Mouse (Mus musculus): Measurements from ENCODE around the gene Fbxl13.

The Fbxl13 gene

GRCm38 (mm10) chr5:21486798-21487197 lies 158.6 kb downstream of the Fbxl13 start:
- DNase-seq (ENCODE audit: low read depth, low spot score): no peak

GRCm38 (mm10) chr5:21485197-21485829 lies 160.1 kb downstream of the Fbxl13 start:
- no peak for DNase-seq (ENCODE audit: low read depth, low spot score)

DNA sequence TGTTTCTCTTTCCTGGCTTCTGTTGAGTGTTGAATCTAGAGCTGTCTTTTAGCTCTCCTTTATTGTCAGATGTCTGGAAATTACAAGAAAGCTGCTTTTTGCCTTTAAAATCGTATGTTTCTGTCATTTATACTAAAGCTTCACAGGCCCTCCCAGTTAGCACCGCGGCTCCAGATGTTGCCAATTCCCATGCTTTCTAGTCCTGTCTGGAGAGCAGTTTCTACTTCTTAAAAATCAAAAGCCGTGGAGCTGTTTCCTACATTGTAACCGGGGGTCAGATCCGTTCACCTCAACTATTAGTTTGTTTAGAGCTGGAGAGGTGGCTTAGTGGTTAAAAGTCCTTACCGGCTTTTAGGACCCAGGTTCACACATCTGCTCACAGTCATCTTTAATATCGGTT lies 162.2 kb downstream of the Fbxl13 start:
- no peak for DNase-seq (ENCODE audit: low read depth, low spot score)

GRCm38 (mm10) chr5:21482446-21483222 lies 162.8 kb downstream of the Fbxl13 start:
- DNase-seq (ENCODE audit: low read depth, low spot score): no peak

DNA sequence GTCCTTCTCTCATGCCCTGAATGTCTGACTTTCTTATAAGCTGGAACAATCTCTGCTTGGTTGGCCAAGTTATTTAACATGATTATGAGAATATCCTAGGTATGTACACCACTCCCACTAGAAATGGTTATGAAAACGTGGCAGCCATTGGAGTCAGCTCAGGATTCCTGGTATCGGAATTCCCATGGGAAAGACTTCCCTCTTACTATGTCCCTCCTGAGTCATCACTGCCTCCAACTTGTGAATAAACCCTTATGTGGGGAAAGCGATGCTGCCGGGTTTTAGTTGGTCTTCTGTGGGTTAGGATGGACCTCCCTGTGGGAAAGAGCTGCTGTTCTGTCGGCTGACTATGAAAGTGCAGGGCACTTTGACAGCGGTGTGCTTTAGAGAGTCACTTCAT lies 163.9 kb downstream of the Fbxl13 start:
- DNase-seq (ENCODE audit: low read depth, low spot score): no peak

GRCm38 (mm10) chr5:21479746-21480145 lies 165.7 kb downstream of the Fbxl13 start:
- no peak for DNase-seq (ENCODE audit: low read depth, low spot score)

DNA sequence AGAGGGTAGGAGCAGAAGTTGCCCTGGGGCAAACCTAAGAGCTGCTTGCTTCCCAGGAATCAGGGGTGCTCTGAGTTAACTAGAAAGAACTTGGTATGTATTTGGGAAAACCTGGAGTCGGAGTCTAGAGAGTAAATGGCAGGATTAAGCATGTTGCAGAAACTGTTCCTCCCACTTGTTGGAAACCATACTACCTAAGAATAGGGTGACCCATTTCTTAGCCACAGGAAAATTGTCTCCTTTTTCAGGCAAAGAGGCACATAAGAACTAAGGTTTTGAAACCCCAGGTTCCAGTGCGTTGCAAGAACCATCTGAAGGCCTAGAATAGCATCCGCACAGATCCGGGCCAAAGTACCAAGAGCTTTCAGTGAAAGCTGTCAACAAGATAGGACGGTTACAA lies 167.0 kb downstream of the Fbxl13 start:
- no peak for DNase-seq (ENCODE audit: low read depth, low spot score)

- DNase-seq (ENCODE audit: low read depth, low spot score): no peak
Measured at GRCm38 (mm10) chr5:21468100-21468499, 177.3 kb downstream of the Fbxl13 start.

- no peak for DNase-seq (ENCODE audit: low read depth, low spot score)
Measured at GRCm38 (mm10) chr5:21467387-21467786, 178.0 kb downstream of the Fbxl13 start.

GRCm38 (mm10) chr5:21440833-21441530 lies 204.5 kb downstream of the Fbxl13 start:
- DNase-seq (ENCODE audit: low read depth, low spot score): peak; percentile 22

GRCm38 (mm10) chr5:21439446-21440110 lies 205.9 kb downstream of the Fbxl13 start:
- no peak for DNase-seq (ENCODE audit: low read depth, low spot score)

GRCm38 (mm10) chr5:21438428-21438827 lies 207.0 kb downstream of the Fbxl13 start:
- no peak for DNase-seq (ENCODE audit: low read depth, low spot score)

GRCm38 (mm10) chr5:21436471-21436975 lies 208.9 kb downstream of the Fbxl13 start:
- no peak for DNase-seq (ENCODE audit: low read depth, low spot score)

- no peak for DNase-seq (ENCODE audit: low read depth, low spot score)
Measured at GRCm38 (mm10) chr5:21434148-21434929, 211.1 kb downstream of the Fbxl13 start.
